Mouse (Mus musculus) neural tube, embryonic 11.5 days (tissue): ENCODE results near the gene Ubl5. TPM values are rescaled to one million over a fixed set of nuclear protein-coding genes. Genes with fewer than 3 reads are reported as not detected.

Source experiments
- ATAC-seq: fragments of 200-750 bp; cut with Nextera tagmentation; 2 replicates; pipeline ENCODE4 v1.8.0; 2017; ENCODE audit warnings: moderate number of reproducible peaks, mild to moderate bottlenecking, moderate TSS enrichment, moderate library complexity; ENCODE audit not compliant: insufficient read depth, low FRiP score, low TSS enrichment
- DNase-seq: peaks from one replicate; pipeline ENCODE4 v3.0.0-alpha.2; 2015; ENCODE audit warnings: low spot score
- H3K27ac ChIP-seq: fragments of 300-500 bp; sonication (generic); 2 replicates; pipeline ENCODE4 v1.5.1; 2014; ENCODE audit warnings: low read depth, mild to moderate bottlenecking, low read length
- H3K27me3 ChIP-seq: fragments of 300-500 bp; sonication (generic); 2 replicates; pipeline ENCODE4 v1.6.1; 2014; ENCODE audit warnings: mild to moderate bottlenecking, low read length, mixed read lengths; ENCODE audit not compliant: control insufficient read depth, insufficient read depth
- H3K36me3 ChIP-seq: fragments of 300-500 bp; sonication (generic); 2 replicates; pipeline ENCODE4 v1.6.1; 2014; ENCODE audit warnings: mild to moderate bottlenecking, low read length, moderate library complexity, mixed read lengths; ENCODE audit not compliant: control insufficient read depth, insufficient read depth
- H3K4me1 ChIP-seq: fragments of 300-500 bp; sonication (generic); 2 replicates; pipeline ENCODE4 v1.6.1; 2014; ENCODE audit warnings: low read length, mixed read lengths; ENCODE audit not compliant: control insufficient read depth, insufficient read depth
- H3K4me2 ChIP-seq: fragments of 300-500 bp; sonication (generic); 2 replicates; pipeline ENCODE4 v1.6.1; 2014; ENCODE audit warnings: low read depth, mild to moderate bottlenecking, moderate library complexity
- H3K4me3 ChIP-seq: fragments of 300-500 bp; sonication (generic); 2 replicates; pipeline ENCODE4 v1.5.1; 2014; ENCODE audit warnings: low read depth, low read length
- H3K9ac ChIP-seq: fragments of 300-500 bp; sonication (generic); 2 replicates; pipeline ENCODE4 v1.6.1; 2014; ENCODE audit warnings: mild to moderate bottlenecking, low read length
- H3K9me3 ChIP-seq: fragments of 300-500 bp; sonication (generic); 2 replicates; pipeline ENCODE4 v1.6.1; 2016; ENCODE audit warnings: low read length; ENCODE audit not compliant: control insufficient read depth
- WGBS: fragments of 180-500 bp; shearing (Covaris S2); extraction: QIAGEN DNeasy Blood & Tissue Kit; methylation state at CpG from one replicate; pipeline ENCODE4 v1.1.7; 2014; 5-methylcytosine and 5-hydroxymethylcytosine counted together
- polyA plus RNA-seq: library from polyadenylated mRNA; unstranded; fragments of >200 nt; fragmentation: Nextera tagmentation; extraction: Ambion mirVana; gene quantifications from 2 replicates; pipeline ENCODE4 v1.2.1, GENCODE M21; 2014

Gene Ubl5
- polyA plus RNA-seq = 391 and 397 TPM in 2 replicates

GRCm38 (mm10) chr9:20642101-20642895 lies at the start of gene Ubl5:
Gene Ubl5 (plus strand): TSS chr9:20642878.
- under 1% methylated on average over 51 of the region's 51 CpGs for WGBS
- peak; percentile 85 for ATAC-seq
- H3K4me3 ChIP-seq = peak within 1 kb of the TSS; percentile 50

GRCm38 (mm10) chr9:20601270-20601669 lies 41.4 kb upstream of the Ubl5 start:
- Histone ChIP-seq H3K9ac (no peak overlapping the region), H3K4me3 (no peak overlapping the region), H3K27ac (no peak overlapping the region), H3K4me2 (no peak overlapping the region), H3K9me3 (no peaks in the 10 kb centered on the region), H3K27me3 (no peaks in the 10 kb centered on the region), H3K36me3 (no peaks in the 10 kb centered on the region), H3K4me1 (no peaks in the 10 kb centered on the region)
- DNase-seq (no peak), ATAC-seq (no peak)
- WGBS = 77% methylated on average over 6 of the region's 6 CpGs

More at GRCm38 (mm10) chr9:20642101-20642895, at the start of gene Ubl5:
- Histone ChIP-seq H3K4me1 (peaks cover 18% of the 10 kb centered on the region), H3K9ac (peak within 1 kb of the TSS; percentile 83), H3K27me3 (no peaks in the 10 kb centered on the region), H3K4me2 (peak within 1 kb of the TSS; percentile 97), H3K27ac (peak within 1 kb of the TSS; percentile 92), H3K9me3 (no peaks in the 10 kb centered on the region), H3K36me3 (0 out of 2 replicates have a peak, but pooled peaks cover 4% of the 10 kb centered on the region)
- DNase-seq = peak; percentile 93

- H3K4me3 ChIP-seq = no peak overlapping the region
- H3K9me3 ChIP-seq = no peaks in the 10 kb centered on the region
- WGBS = 95% methylated on average over 1 of the region's 1 CpGs
- H3K36me3 ChIP-seq = no peaks in the 10 kb centered on the region
- no peaks in the 10 kb centered on the region for H3K4me1 ChIP-seq
- H3K27ac ChIP-seq = no peak overlapping the region
- peak overlapping the region; percentile 81; the same call in 1 of the 2 replicates for H3K9ac ChIP-seq
- DNase-seq = no peak
- no peak for ATAC-seq
- H3K4me2 ChIP-seq = 0 out of 2 replicates have a peak overlapping the region, but pooled peaks have one; percentile 55
- H3K27me3 ChIP-seq = no peaks in the 10 kb centered on the region
Observed at GRCm38 (mm10) chr9:20606269-20606668, 36.4 kb upstream of the Ubl5 start.

GRCm38 (mm10) chr9:20607100-20607974 lies 35.3 kb upstream of the Ubl5 start:
- peak; percentile 88 for DNase-seq
- H3K27me3 ChIP-seq = no peaks in the 10 kb centered on the region
- H3K9ac ChIP-seq = peak overlapping the region; percentile 81
- H3K4me2 ChIP-seq = peak overlapping the region; percentile 55
- no peaks in the 10 kb centered on the region for H3K4me1 ChIP-seq
- no peaks in the 10 kb centered on the region for H3K36me3 ChIP-seq
- under 1% methylated on average over 57 of the region's 57 CpGs for WGBS
- H3K4me3 ChIP-seq = peak overlapping the region; percentile 64
- no peaks in the 10 kb centered on the region for H3K9me3 ChIP-seq
- peak overlapping the region; percentile 92 for H3K27ac ChIP-seq
- peak; percentile 86 for ATAC-seq

- Histone ChIP-seq H3K4me3 (no peak overlapping the region), H3K4me1 (no peaks in the 10 kb centered on the region), H3K27me3 (no peaks in the 10 kb centered on the region), H3K36me3 (no peaks in the 10 kb centered on the region), H3K27ac (no peak overlapping the region), H3K9me3 (no peaks in the 10 kb centered on the region), H3K4me2 (no peak overlapping the region), H3K9ac (no peak overlapping the region)
- DNase-seq (no peak), ATAC-seq (no peak)
- 89% methylated on average over 5 of the region's 5 CpGs for WGBS
Observed at GRCm38 (mm10) chr9:20609831-20610464, 32.7 kb upstream of the Ubl5 start.

- no peak for ATAC-seq
- H3K4me1 ChIP-seq = no peaks in the 10 kb centered on the region
- WGBS = 84% methylated on average over 5 of the region's 5 CpGs
Observed at GRCm38 (mm10) chr9:20611976-20612375, 30.7 kb upstream of the Ubl5 start.

GRCm38 (mm10) chr9:20616685-20617084 lies 26.0 kb upstream of the Ubl5 start:
- no peak overlapping the region for H3K9ac ChIP-seq
- WGBS = 89% methylated on average over 2 of the region's 2 CpGs
- no peaks in the 10 kb centered on the region for H3K27me3 ChIP-seq
- DNase-seq = no peak
- no peaks in the 10 kb centered on the region; the same call in 1 of the 2 replicates for H3K36me3 ChIP-seq
- no peak overlapping the region for H3K27ac ChIP-seq
- H3K4me1 ChIP-seq = no peaks in the 10 kb centered on the region
- no peak overlapping the region for H3K4me3 ChIP-seq
- no peak for ATAC-seq
- no peaks in the 10 kb centered on the region for H3K9me3 ChIP-seq
- H3K4me2 ChIP-seq = no peak overlapping the region

More at GRCm38 (mm10) chr9:20611976-20612375, 30.7 kb upstream of the Ubl5 start:
- Histone ChIP-seq H3K4me3 (no peak overlapping the region), H3K27me3 (no peaks in the 10 kb centered on the region), H3K9ac (no peak overlapping the region), H3K27ac (no peak overlapping the region), H3K4me2 (no peak overlapping the region), H3K36me3 (no peaks in the 10 kb centered on the region), H3K9me3 (no peaks in the 10 kb centered on the region)
- DNase-seq = no peak

GRCm38 (mm10) chr9:20631332-20631731 lies 11.3 kb upstream of the Ubl5 start:
- H3K27ac ChIP-seq = no peak overlapping the region
- H3K27me3 ChIP-seq = no peaks in the 10 kb centered on the region
- no peak overlapping the region for H3K4me3 ChIP-seq
- no peaks in the 10 kb centered on the region for H3K9me3 ChIP-seq
- DNase-seq (no peak), ATAC-seq (no peak)
- no peak overlapping the region for H3K4me2 ChIP-seq
- H3K36me3 ChIP-seq = no peaks in the 10 kb centered on the region
- 94% methylated on average over 2 of the region's 2 CpGs for whole genome bisulfite sequencing
- no peak overlapping the region for H3K9ac ChIP-seq
- no peaks in the 10 kb centered on the region for H3K4me1 ChIP-seq
